Mouse (Mus musculus) heart, adult 2 months (tissue): ENCODE measurements around the gene Arhgef26. TPM values are rescaled to one million over a fixed set of nuclear protein-coding genes. Genes with fewer than 3 reads are reported as not detected.

Experiments
- DNase-seq, 2 experiments: peaks; one replicate each; pipeline ENCODE4 v3.0.0; 2021
- H3K27ac ChIP-seq: fragments of 200-600 bp; 2 replicates; pipeline ENCODE4 v1.8.1; 2022
- H3K27me3 ChIP-seq: fragments of 200-500 bp; 2 replicates; pipeline ENCODE4 v1.6.1; 2012; ENCODE audit warnings: mild to moderate bottlenecking, low read length, inconsistent platforms, mixed read lengths; ENCODE audit not compliant: control insufficient read depth, insufficient read depth
- H3K36me3 ChIP-seq: fragments of 200-500 bp; 2 replicates; pipeline ENCODE4 v1.6.1; 2012; ENCODE audit warnings: low read length, inconsistent platforms; ENCODE audit not compliant: control insufficient read depth, insufficient read depth
- H3K4me1 ChIP-seq: fragments of 200-500 bp; 2 replicates; pipeline ENCODE4 v1.6.1; 2011; ENCODE audit warnings: low read length; ENCODE audit not compliant: control insufficient read depth, insufficient read depth
- H3K4me3 ChIP-seq: fragments of 200-600 bp; 2 replicates; pipeline ENCODE4 v1.8.1; 2022
- H3K79me2 ChIP-seq: fragments of 200-500 bp; replicated peaks from 2 replicates; pipeline ENCODE4 v1.6.1; 2012; ENCODE audit warnings: mild to moderate bottlenecking, inconsistent platforms, low read length, moderate library complexity, mixed read lengths; ENCODE audit not compliant: control insufficient read depth, insufficient read depth
- H3K9ac ChIP-seq: fragments of 200-500 bp; 2 replicates; pipeline ENCODE4 v1.6.1; 2012; ENCODE audit warnings: low read depth, mild to moderate bottlenecking, control low read depth, inconsistent platforms, low read length, mixed read lengths
- CTCF ChIP-seq: fragments of 200-600 bp; IDR thresholded peaks from 2 replicates; pipeline ENCODE4 v1.8.1; 2022; ENCODE audit warnings: antibody characterized with exemption, mild to moderate bottlenecking, moderate library complexity
- EP300 ChIP-seq: fragments of 200-500 bp; IDR thresholded peaks from 2 replicates; pipeline ENCODE4 v1.6.1; 2011; ENCODE audit warnings: low read depth, low read length, control low read depth; ENCODE audit not compliant: insufficient read depth
- POLR2A ChIP-seq: fragments of 200-500 bp; IDR thresholded peaks from 2 replicates; pipeline ENCODE4 v1.6.1; 2011; ENCODE audit warnings: mild to moderate bottlenecking, low read depth, low read length, control low read depth; ENCODE audit not compliant: insufficient read depth
- WGBS: fragments of 180-500 bp; shearing (Covaris S2); methylation state at CpG from one replicate; pipeline ENCODE4 v1.1.7; 2018; 5-methylcytosine and 5-hydroxymethylcytosine counted together
- intact Hi-C: fragments of 180-260 bp; cut with DNase I; formaldehyde crosslinking; loops from one replicate; pipeline ENCODE4 v1.15.1; 2025
- polyA plus RNA-seq: library from polyadenylated mRNA; depleted of rRNA; stranded (reverse); fragments of >200 nt; gene quantifications from 2 replicates; pipeline ENCODE4 v1.2.3, GENCODE M21; 2012
- total RNA-seq, 2 experiments: library from RNA; stranded (reverse); gene quantifications; 2 replicates each; pipeline ENCODE4 v1.2.3; 2021

The Arhgef26 gene
- total and polyA plus RNA-seq, 3 experiments: 0.51 to 2.5 (median 2.1) TPM

DNA sequence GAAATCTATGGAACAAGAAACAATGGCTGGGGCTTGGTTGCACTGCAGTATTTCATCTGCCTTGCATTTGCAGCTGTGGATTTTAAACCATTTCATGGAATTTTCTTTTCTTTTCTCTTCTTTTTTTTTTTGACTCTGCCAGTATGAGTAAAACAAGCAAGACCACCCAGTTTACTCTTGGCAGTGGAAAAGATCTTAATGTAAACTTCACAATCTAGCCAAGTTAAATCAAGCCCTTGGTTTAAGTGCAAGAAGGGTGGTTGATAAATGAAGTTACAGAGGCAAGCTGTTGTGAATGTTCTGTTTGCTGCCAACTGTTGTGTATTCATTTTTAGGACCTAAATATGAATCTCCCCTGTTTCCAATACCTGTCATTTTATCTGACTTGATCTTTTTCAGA lies 54.5 kb downstream of the Arhgef26 start:
- no peak overlapping the region for H3K27ac ChIP-seq
- no peak overlapping the region for H3K4me3 ChIP-seq
- no peak for DNase-seq
- H3K36me3 ChIP-seq: no peaks in the 10 kb centered on the region
- no peak overlapping the region for H3K9ac ChIP-seq
- intact Hi-C loops: no loop called here
- TF ChIP-seq EP300 (no peak), POLR2A (no peak), CTCF (no peak)
- no peaks in the 10 kb centered on the region for H3K79me2 ChIP-seq
- no peaks in the 10 kb centered on the region for H3K4me1 ChIP-seq
- H3K27me3 ChIP-seq: no peaks in the 10 kb centered on the region

DNA sequence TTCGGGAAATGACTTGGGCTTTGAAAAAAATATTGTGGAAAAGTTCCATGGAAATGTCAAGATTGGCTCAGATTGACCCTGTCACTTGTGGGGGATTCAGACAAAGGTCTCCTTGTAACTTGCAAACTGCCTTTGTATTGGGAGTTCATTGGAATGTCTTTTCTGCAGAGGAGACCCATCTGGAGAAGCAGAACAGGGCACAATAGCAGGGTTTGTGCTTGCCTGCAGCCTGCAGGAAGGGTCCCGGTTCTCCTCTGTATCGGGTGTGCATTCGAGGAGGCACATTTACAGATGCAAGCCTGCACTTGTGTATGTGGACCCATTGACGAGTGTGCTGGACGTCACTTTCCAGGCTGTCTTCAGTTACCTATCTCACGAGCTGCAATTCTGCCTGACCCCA lies 56.1 kb downstream of the Arhgef26 start:
- Histone ChIP-seq H3K4me1 (peaks cover 2% of the 10 kb centered on the region), H3K36me3 (no peaks in the 10 kb centered on the region), H3K9ac (no peak overlapping the region), H3K27ac (no peak overlapping the region), H3K4me3 (no peak overlapping the region), H3K27me3 (no peaks in the 10 kb centered on the region), H3K79me2 (no peaks in the 10 kb centered on the region)
- TF ChIP-seq EP300: no peak
- no peak for TF ChIP-seq CTCF
- TF ChIP-seq POLR2A: no peak
- intact Hi-C loops: no loop called here
- WGBS: 74% methylated on average over 7 of the region's 7 CpGs
- DNase-seq: no peak

DNA sequence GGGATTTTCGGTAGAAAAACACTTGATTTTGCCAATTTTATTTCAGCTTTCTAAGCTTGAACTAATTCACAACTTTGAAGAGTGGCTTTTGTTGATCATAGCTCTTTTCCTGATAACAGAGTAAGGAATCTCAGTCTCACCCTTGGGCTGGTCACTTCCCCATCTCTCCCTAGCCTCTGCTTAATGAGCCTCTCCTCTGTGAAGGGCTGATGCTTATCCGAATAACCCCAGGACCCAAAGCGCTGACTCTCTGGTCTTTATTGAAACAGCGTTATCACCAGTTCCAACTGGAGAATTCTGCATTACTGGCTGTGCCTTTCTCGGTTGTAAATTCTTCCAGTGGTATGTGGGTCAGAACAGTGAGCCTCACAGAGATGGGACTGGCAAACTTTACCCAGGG lies 57.2 kb downstream of the Arhgef26 start:
- Histone ChIP-seq H3K4me3 (no peak overlapping the region), H3K27ac (no peak overlapping the region), H3K4me1 (peaks cover 2% of the 10 kb centered on the region), H3K79me2 (no peaks in the 10 kb centered on the region), H3K27me3 (no peaks in the 10 kb centered on the region), H3K36me3 (no peaks in the 10 kb centered on the region), H3K9ac (no peak overlapping the region)
- no peak for DNase-seq
- intact Hi-C loops: loop anchor here (5.0 kb wide), 1 partner anchor 47 kb away; no protein-coding TSS in a partner anchor
- WGBS: 54% methylated on average over 5 of the region's 5 CpGs
- TF ChIP-seq POLR2A (no peak), CTCF (no peak), EP300 (no peak)

DNA sequence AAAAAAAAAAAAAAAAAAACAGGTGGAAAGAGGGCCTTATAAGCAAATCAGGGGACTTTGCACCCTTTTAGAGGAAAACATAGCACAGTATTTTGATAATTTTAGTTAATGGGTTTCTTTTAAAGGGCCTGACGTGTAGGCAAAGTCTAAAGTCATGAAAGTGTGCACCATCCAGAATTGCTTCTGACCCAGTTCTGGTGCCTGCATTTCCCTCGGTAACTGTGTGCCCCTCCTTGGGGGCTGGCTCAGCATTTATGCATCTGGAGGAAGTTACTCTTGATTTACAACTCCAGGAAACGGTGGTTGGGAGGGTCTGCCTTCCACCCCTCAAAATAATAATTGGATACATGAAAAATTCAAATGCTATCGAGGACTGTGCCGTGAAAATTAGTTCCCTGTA lies 58.0 kb downstream of the Arhgef26 start:
- intact Hi-C loops: loop anchor here (5.0 kb wide), 1 partner anchor 46 kb away; no protein-coding TSS in a partner anchor
- no peak for TF ChIP-seq CTCF
- no peak for TF ChIP-seq EP300
- 50% methylated on average over 5 of the region's 5 CpGs for WGBS
- DNase-seq: no peak
- Histone ChIP-seq H3K36me3 (no peaks in the 10 kb centered on the region), H3K4me1 (peaks cover 2% of the 10 kb centered on the region), H3K79me2 (no peaks in the 10 kb centered on the region), H3K9ac (no peak overlapping the region), H3K27ac (no peak overlapping the region), H3K4me3 (no peak overlapping the region), H3K27me3 (no peaks in the 10 kb centered on the region)

DNA sequence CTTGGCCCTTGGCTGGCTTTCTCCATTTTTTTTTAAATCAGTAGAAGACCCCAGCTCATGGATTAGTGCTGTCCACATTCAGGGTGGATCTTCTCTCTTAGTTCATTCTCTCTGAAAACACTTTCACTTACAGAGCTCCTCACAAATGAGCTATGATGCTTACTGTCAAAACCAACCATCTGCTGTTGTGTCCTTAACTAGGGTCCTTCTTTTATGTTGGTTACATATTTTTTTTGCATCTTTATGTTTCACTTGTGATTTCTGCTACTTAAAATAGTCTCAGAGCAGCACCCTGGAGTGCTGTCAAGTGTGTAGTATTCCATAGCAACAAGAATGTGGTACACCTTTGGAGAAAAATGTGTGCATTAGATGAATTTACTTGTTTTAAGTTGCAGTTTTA lies 60.0 kb downstream of the Arhgef26 start:
- no peak overlapping the region for H3K9ac ChIP-seq
- H3K79me2 ChIP-seq: no peaks in the 10 kb centered on the region
- DNase-seq: no peak
- no peaks in the 10 kb centered on the region for H3K36me3 ChIP-seq
- no peak for TF ChIP-seq POLR2A
- H3K4me1 ChIP-seq: peaks cover 2% of the 10 kb centered on the region
- H3K27ac ChIP-seq: no peak overlapping the region
- H3K4me3 ChIP-seq: no peak overlapping the region
- H3K27me3 ChIP-seq: no peaks in the 10 kb centered on the region
- intact Hi-C loops: loop anchor here (5.0 kb wide), 1 partner anchor 44 kb away; no protein-coding TSS in a partner anchor

DNA sequence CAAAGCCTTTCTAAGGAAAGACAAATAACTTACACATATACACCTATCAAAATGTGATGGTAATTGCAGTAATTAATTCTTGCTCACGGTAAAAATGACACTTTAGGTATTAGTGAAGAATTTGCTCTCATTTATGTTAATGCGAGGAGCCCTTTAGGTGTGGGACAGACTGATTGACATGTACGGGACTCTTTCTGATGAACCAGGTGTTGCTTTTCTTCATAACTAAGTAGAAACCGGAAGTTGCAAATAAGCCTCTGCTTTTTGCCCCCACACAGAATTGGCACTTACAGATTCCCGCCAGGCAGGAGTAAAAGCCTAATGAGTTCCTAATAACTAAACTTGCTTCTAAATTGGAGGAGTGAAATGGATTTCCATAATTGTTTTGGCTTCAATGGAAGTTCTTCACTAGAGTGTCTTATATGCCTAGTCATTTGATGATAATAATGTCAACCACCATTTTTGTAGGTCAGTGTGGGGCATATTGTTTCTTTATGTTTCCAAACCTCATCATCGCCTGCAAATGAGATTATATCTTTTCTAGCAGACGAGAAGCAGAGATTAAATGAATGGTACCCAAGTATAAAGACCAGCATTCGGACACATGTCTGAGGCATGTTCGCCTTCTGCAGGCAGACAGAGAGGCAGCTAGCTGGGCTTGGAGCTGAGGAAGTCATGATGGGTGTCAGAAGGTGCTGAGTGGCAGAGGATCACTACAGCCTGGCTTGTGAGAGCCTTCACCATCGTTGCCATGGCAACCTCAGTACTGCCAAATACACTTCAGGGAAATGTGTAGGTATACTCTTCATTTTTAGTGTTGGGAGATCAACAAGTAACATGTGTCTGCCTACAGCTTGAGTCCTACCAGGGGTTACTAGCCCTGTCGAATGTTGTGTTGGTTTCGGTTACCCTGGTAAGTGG lies 61.9 kb downstream of the Arhgef26 start:
- Histone ChIP-seq H3K4me1 (peaks cover 2% of the 10 kb centered on the region), H3K9ac (no peak overlapping the region), H3K79me2 (no peaks in the 10 kb centered on the region), H3K27ac (no peak overlapping the region), H3K36me3 (no peaks in the 10 kb centered on the region), H3K27me3 (no peaks in the 10 kb centered on the region), H3K4me3 (no peak overlapping the region)
- TF ChIP-seq EP300: no peak
- no peak for TF ChIP-seq CTCF
- TF ChIP-seq POLR2A: no peak
- 87% methylated on average over 12 of the region's 12 CpGs for WGBS
- intact Hi-C loops: loop anchor here (5.0 kb wide), 1 partner anchor 42 kb away; no protein-coding TSS in a partner anchor
- DNase-seq: no peak
